Mouse (Mus musculus) left cerebral cortex, postnatal 36 days (tissue): ENCODE data around the gene Ccdc124. TPM values are rescaled to one million over a fixed set of nuclear protein-coding genes. Genes with fewer than 3 reads are reported as not detected.
"Not testable (repeated sequence)": the region's sequence is repeated elsewhere in the genome, so short reads cannot be mapped to it uniquely, and the experiment has no call there.

ENCODE experiments used
- DNase-seq, 2 experiments: peaks; one replicate each; pipeline ENCODE4 v3.0.0; 2021 to 2022; ENCODE audit warnings: low spot score in 2 of 2, mixed read lengths in 1 of 2
- intact Hi-C: fragments of 180-260 bp; cut with DNase I; formaldehyde crosslinking; loops from one replicate; pipeline ENCODE4 v1.15.1; 2025
- microRNA-seq: library from miRNA; unstranded; fragments of <30 nt; microRNA quantifications from one replicate; pipeline ENCODE4 v1.2.0, GENCODE M21; 2022
- total RNA-seq, 2 experiments: library from RNA; stranded (reverse); gene quantifications; 2 replicates each; pipeline ENCODE4 v1.2.3; 2021

Gene Ccdc124
- total RNA-seq, 2 experiments from 2014 or later, result 88.6 to 108 TPM

GRCm38 (mm10) chr8:70834071-70834470 lies 39.7 kb downstream of the Ccdc124 start:
- DNase-seq, result no peak
- intact Hi-C loops, result no loop called here

DNA sequence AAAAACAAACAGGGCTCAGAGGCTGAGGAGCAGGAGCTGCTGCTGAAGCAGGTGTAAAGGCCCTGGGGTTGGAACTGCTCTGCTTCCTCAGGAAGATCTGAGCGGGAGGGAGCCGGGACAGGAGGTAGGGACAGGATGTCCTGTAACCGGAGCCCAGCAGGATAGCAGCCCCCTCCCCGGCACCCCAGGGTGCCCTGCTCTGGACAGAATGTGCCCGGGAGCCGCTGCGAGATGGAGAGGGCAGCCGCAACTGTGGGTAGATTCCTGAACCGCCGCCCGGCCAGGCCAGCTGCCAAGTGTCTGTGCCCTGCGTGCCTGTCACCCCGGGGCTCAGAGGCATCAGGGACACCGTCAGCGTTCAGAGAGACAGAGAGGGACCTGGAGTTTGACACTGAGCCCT lies 40.2 kb downstream of the Ccdc124 start:
- intact Hi-C loops, result no loop called here
- peak; percentile 45 to 48 for DNase-seq

DNA sequence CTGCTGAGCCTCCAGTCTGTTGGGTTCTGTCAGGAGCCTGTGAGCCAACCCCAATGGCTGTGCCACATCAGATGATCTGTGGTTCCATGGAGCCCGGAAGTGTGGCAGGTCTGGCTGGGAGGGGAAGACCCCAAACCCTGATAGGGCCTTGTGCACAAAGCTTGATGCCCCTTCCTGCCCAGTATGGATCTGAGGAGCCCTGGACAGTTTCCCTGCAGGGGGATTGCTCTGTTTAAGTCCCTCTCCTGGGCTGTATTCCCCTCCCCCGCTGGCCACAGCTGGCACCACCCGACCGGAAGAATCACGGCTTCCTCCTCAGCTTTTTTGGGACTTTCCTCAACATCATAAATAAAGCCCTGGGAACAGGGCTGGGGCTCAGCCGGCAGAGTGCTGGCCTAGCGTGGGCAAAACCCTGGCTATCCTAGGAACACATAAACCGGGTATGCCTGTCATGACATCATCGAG lies 40.7 kb downstream of the Ccdc124 start:
- DNase-seq, result no peak
- intact Hi-C loops, result no loop called here

GRCm38 (mm10) chr8:70832371-70832770 lies 41.4 kb downstream of the Ccdc124 start:
- intact Hi-C loops, result no loop called here
- DNase-seq, result no peak

DNA sequence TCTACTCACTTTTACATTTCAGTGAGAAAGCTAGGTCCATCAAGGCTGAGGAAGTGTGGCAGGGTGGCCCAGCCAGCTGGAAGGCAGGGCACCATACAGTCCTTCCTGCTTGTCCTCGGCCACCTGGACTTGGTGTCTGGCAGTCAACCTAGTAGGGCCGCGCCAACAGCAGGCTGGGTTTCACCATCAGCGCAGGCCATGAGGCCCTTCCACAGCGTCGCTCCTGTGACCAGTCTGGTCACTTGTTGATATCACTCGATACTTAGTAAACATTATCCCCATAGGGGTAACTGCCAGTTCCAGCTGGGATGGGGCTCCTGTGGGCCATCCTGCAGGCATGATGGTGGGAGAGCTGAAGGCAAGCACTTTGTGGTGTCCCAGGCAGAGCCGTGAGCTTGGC lies 42.2 kb downstream of the Ccdc124 start:
- intact Hi-C loops, result no loop called here
- DNase-seq, result no peak

DNA sequence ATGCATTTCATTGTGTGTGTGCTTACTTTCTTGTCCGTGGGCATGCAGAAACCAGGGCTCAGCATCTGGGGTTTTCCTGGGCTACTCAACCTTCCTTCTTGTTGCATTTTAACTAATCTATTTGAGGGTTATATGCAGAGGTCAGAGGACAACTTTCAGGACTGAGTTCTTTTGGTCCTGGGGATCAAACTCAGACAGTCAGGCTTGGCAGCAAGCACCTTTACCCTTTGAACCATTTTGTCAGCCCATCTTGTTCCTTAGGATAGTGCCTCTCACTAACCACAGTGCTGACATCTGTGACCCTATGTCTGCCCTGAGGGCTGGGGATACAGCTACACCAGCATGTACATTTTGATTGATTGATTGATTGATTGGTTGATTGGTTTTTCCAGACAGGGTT lies 45.9 kb downstream of the Ccdc124 start:
- intact Hi-C loops, result no loop called here
- no peak for DNase-seq

- DNase-seq, result no peak
- intact Hi-C loops, result no loop called here
Observed at GRCm38 (mm10) chr8:70827010-70827409, 46.7 kb downstream of the Ccdc124 start.

DNA sequence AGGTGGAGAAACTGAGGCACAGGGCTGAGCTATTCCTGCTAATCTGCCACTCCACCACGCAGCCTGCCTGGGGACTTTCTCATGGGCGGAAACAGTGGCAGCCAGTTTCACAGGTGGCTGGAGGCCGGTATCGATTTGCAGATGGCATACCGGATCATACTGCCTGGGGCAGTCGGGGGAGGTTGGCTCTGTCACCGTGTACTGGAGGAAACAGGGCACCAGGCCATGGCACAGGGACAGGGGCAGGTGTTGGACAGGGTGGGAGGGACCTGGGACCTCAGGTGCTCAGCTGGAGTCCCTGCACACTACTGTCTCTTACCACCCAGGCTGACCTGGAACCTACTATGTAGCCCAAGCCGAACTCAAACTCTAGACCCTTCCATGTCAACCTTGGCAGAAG lies 47.9 kb downstream of the Ccdc124 start:
- DNase-seq, result no peak
- intact Hi-C loops, result no loop called here

DNA sequence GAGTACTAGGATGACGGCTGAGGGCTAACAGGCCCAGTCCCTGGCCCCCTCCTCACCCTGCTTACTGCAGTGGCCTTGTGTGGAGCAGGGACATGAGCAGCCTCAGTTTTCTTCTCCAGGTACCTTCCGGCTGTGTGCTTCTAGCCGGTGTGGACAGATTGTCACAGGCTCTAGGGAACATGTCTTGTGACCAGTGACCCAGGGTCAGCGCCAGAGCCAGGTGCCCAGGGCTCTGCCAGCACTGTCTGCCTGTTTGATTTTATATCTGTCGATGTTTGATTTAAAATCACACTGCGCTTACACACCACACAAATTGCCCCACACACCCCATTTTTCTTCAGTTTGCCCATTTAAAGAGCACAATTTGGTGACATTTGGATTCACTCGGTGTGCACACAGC lies 49.9 kb downstream of the Ccdc124 start:
- DNase-seq, result no peak
- intact Hi-C loops, result loop anchor here (2.0 kb wide), 1 partner anchor 15 kb away; the partner anchor contains the start of gene Arrdc2

GRCm38 (mm10) chr8:70822594-70822993 lies 51.1 kb downstream of the Ccdc124 start:
- not testable (repeated sequence) for DNase-seq
- intact Hi-C loops, result loop anchor here (2.0 kb wide), 1 partner anchor 16 kb away; the partner anchor contains the start of gene Arrdc2

DNA sequence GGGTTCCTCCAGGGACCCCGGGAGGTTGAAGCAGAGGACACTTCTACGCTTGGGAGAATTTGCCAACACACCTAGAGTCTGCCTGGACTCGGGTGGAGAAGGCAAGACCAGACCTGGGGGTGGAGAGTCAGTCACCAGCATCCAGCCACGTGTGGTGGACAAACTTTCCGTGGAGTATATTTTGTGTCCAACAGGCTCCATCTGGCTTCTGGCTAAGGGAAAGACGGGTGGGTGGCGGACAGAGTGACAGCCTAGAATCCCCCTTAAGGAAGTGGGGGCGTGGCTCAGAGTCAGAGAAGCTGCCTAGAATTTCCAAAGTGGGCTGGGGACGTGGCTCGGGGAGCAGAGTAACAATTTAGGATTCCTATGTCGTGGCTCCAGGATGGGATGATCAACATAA lies 51.7 kb downstream of the Ccdc124 start:
- intact Hi-C loops, result loop anchor here (2.0 kb wide), 1 partner anchor 17 kb away; the partner anchor contains the start of gene Arrdc2

GRCm38 (mm10) chr8:70821399-70821962 lies 52.3 kb downstream of the Ccdc124 start:
- intact Hi-C loops, result no loop called here
- no peak for DNase-seq

More for the DNA sequence above, 51.7 kb downstream of the Ccdc124 start:
- no peak for DNase-seq

DNA sequence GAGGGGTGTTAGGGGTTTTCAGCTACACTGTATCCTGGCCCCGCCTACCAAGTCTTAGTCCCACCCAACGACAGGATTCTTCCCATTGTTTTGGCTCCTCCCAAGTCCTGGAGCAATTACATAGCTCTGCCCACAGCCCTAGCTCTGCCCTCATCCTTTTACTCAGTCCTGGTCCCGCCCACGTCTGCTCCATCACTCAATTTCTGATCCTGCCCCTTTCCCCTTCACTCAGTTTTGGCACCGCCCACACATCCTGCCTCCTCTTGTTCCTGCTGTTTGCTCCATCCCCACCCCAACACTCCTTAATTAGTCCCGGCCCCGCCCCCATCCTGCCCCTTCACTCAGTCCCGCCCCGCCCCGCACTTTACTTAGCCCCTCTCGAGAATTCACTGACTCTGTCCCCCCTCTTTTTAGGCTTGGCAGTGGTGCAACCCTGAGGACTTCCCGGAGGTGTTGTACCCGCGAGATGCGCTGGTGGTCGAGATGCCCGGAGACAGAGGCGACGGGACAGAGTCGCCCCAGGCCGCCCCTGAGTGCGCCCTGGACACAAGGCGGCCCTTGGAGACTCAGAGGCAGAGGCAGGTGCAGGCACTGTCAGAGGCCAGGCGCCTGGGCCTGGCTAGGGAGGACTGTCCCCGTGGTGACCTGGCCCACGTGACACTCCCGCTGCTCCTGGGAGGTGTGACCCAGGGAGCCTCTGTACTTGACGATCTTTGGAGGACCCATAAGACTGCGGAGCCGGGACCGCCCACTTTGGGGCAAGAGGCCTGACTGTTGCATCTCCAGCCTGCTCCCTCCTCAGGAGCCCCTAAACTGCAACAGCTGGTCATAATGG lies 53.4 kb downstream of the Ccdc124 start:
- DNase-seq, result no peak
- intact Hi-C loops, result no loop called here

Small RNA genes within 50 kb of the gene (microRNA-seq; reads per million reads assigned to microRNA genes)
- gene Mir7067, result 1.0 reads per million

Other genes starting within 250 kb of the Ccdc124 start
- not detected for gene Gdf15, start 241.5 kb downstream of the Ccdc124 start, total RNA-seq
- 10 to 100 TPM; 11.6 to 17.2 TPM for gene Pgpep1, start 213.5 kb downstream of the Ccdc124 start, total RNA-seq
- gene Lsm4, start 200.7 kb downstream of the Ccdc124 start, total RNA-seq, result 10 to 100 TPM; 59.1 to 69.8 TPM
- 100 to 1,000 TPM; 219 to 272 TPM for gene Jund, start 175.0 kb downstream of the Ccdc124 start, total RNA-seq
- gene Iqcn, start 170.5 kb downstream of the Ccdc124 start, total RNA-seq, result under 1 TPM; 0.10 to 0.34 TPM
- gene Gm3336, start 155.4 kb downstream of the Ccdc124 start, total RNA-seq, result not detected
- 1 to 10 TPM in 1 of 2 experiments, under 1 TPM in 1; 0.89 to 2.0 TPM for gene Pde4c, start 150.2 kb downstream of the Ccdc124 start, total RNA-seq
- gene Rab3a, start 119.3 kb downstream of the Ccdc124 start, total RNA-seq, result 100 to 1,000 TPM; 824 to 964 TPM
- 10 to 100 TPM; 33.9 to 41.5 TPM for gene Mpv17l2, start 113.0 kb downstream of the Ccdc124 start, total RNA-seq
- 100 to 1,000 TPM; 152 to 164 TPM for gene Pik3r2, start 97.2 kb downstream of the Ccdc124 start, total RNA-seq
- gene Mast3, start 68.9 kb downstream of the Ccdc124 start, total RNA-seq, result 100 to 1,000 TPM; 312 to 338 TPM
- 1 to 10 TPM in 1 of 2 experiments, under 1 TPM in 1; 0.86 to 1.1 TPM for gene Il12rb1, start 65.5 kb downstream of the Ccdc124 start, total RNA-seq
- gene Arrdc2, start 34.2 kb downstream of the Ccdc124 start, total RNA-seq, result 10 to 100 TPM; 16.9 to 20.2 TPM
- 10 to 100 TPM; 18.3 to 27.0 TPM for gene Kcnn1, start 10.7 kb downstream of the Ccdc124 start, total RNA-seq
- gene Slc5a5, start 18.8 kb upstream of the Ccdc124 start, total RNA-seq, result 10 to 100 TPM in 1 of 2 experiments, 1 to 10 TPM in 1; 8.9 to 12.1 TPM
- 100 to 1,000 TPM; 558 to 677 TPM for gene Rpl18a, start 23.5 kb upstream of the Ccdc124 start, total RNA-seq
- gene Map1s, start 32.0 kb upstream of the Ccdc124 start, total RNA-seq, result 10 to 100 TPM; 78.7 to 82.1 TPM